Mouse (Mus musculus) megakaryocyte, adult 5-6 weeks (primary cell): ENCODE measurements around the gene Gimap1. TPM values are rescaled to one million over a fixed set of nuclear protein-coding genes. Genes with fewer than 3 reads are reported as not detected.

ENCODE experiments used
- total RNA-seq, 2 experiments: library from RNA; stranded (forward) in 1 of 2; stranded (reverse) in 1 of 2; fragments of 153-499, 151-499 nt in 1 of 2; fragments of 221-1000, 200-1000 nt in 1 of 2; gene quantifications; 2 replicates each; pipeline versions ENCODE4 v1.2.3 to v1.2.4; 2015 to 2017

Gene Gimap1
- total RNA-seq, 2 experiments from 2014 or later: 5.3 to 5.8 TPM

Other genes starting within 250 kb of the Gimap1 start
- gene Atp6v0e2, start 201.4 kb upstream of the Gimap1 start, total RNA-seq (2015): not detected in 2 replicates
- gene Atp6v0e2, start 201.4 kb upstream of the Gimap1 start, total RNA-seq (2017): 0.48 TPM in 1 of 2 replicates, not detected in the other
- gene Lrrc61, start 184.3 kb upstream of the Gimap1 start, total RNA-seq (2015): 13.4 and 14.3 TPM in 2 replicates
- 9.7 and 11.3 TPM in 2 replicates for gene Lrrc61, start 184.3 kb upstream of the Gimap1 start, total RNA-seq (2017)
- 0.74 TPM in 1 of 2 replicates, not detected in the other for gene Rarres2, start 166.3 kb upstream of the Gimap1 start, total RNA-seq (2015)
- 0.15 and 0.94 TPM in 2 replicates for gene Rarres2, start 166.3 kb upstream of the Gimap1 start, total RNA-seq (2017)
- gene Gm45021, start 149.4 kb upstream of the Gimap1 start, total RNA-seq (2015): not detected in 2 replicates
- not detected in 2 replicates for gene Gm45021, start 149.4 kb upstream of the Gimap1 start, total RNA-seq (2017)
- 1.8 and 2.7 TPM in 2 replicates for gene Repin1, start 145.2 kb upstream of the Gimap1 start, total RNA-seq (2015)
- gene Repin1, start 145.2 kb upstream of the Gimap1 start, total RNA-seq (2017): 4.0 and 4.3 TPM in 2 replicates
- not detected in 2 replicates for gene Gm44965, start 145.1 kb upstream of the Gimap1 start, total RNA-seq (2015)
- gene Gm44965, start 145.1 kb upstream of the Gimap1 start, total RNA-seq (2017): not detected in 2 replicates
- gene Zfp775, start 137.0 kb upstream of the Gimap1 start, total RNA-seq (2015): 0.45 and 0.82 TPM in 2 replicates
- gene Zfp775, start 137.0 kb upstream of the Gimap1 start, total RNA-seq (2017): 1.8 and 6.3 TPM in 2 replicates
- gene AI854703, start 112.3 kb upstream of the Gimap1 start, total RNA-seq (2015): not detected in 2 replicates
- gene AI854703, start 112.3 kb upstream of the Gimap1 start, total RNA-seq (2017): not detected in 2 replicates
- 2.8 and 2.9 TPM in 2 replicates for gene Gimap8, start 91.8 kb upstream of the Gimap1 start, total RNA-seq (2015)
- gene Gimap8, start 91.8 kb upstream of the Gimap1 start, total RNA-seq (2017): 4.9 and 8.0 TPM in 2 replicates
- gene Gimap9, start 62.9 kb upstream of the Gimap1 start, total RNA-seq (2015): 5.0 and 11.2 TPM in 2 replicates
- gene Gimap9, start 62.9 kb upstream of the Gimap1 start, total RNA-seq (2017): 8.9 and 10.4 TPM in 2 replicates
- gene Gimap4, start 54.5 kb upstream of the Gimap1 start, total RNA-seq (2015): 24.2 and 24.8 TPM in 2 replicates
- gene Gimap4, start 54.5 kb upstream of the Gimap1 start, total RNA-seq (2017): 46.0 and 76.0 TPM in 2 replicates
- gene Gimap6, start 30.8 kb upstream of the Gimap1 start, total RNA-seq (2015): 6.2 and 10.6 TPM in 2 replicates
- gene Gimap6, start 30.8 kb upstream of the Gimap1 start, total RNA-seq (2017): 15.7 and 23.1 TPM in 2 replicates
- 0.68 TPM in 1 of 2 replicates, not detected in the other for gene Gm28053, start 20.4 kb upstream of the Gimap1 start, total RNA-seq (2015)
- gene Gm28053, start 20.4 kb upstream of the Gimap1 start, total RNA-seq (2017): 7.3 and 16.2 TPM in 2 replicates
- 1.5 and 3.5 TPM in 2 replicates for gene Gimap7, start 20.4 kb upstream of the Gimap1 start, total RNA-seq (2015)
- 3.9 TPM in 2 replicates for gene Gimap7, start 20.4 kb upstream of the Gimap1 start, total RNA-seq (2017)
- gene Gimap5, start 7.1 kb downstream of the Gimap1 start, total RNA-seq (2015): 4.7 and 5.7 TPM in 2 replicates
- gene Gimap5, start 7.1 kb downstream of the Gimap1 start, total RNA-seq (2017): 4.5 and 11.2 TPM in 2 replicates
- 5.3 and 9.4 TPM in 2 replicates for gene Gimap3, start 31.8 kb downstream of the Gimap1 start, total RNA-seq (2015)
- gene Gimap3, start 31.8 kb downstream of the Gimap1 start, total RNA-seq (2017): 7.8 and 9.9 TPM in 2 replicates
- 33.4 and 35.5 TPM in 2 replicates for gene Tmem176a, start 101.9 kb downstream of the Gimap1 start, total RNA-seq (2015)
- 16.5 and 20.0 TPM in 2 replicates for gene Tmem176a, start 101.9 kb downstream of the Gimap1 start, total RNA-seq (2017)
- 74.3 and 79.2 TPM in 2 replicates for gene Tmem176b, start 102.4 kb downstream of the Gimap1 start, total RNA-seq (2015)
- gene Tmem176b, start 102.4 kb downstream of the Gimap1 start, total RNA-seq (2017): 81.4 and 85.0 TPM in 2 replicates
- gene Aoc1, start 133.8 kb downstream of the Gimap1 start, total RNA-seq (2015): not detected in 2 replicates
- gene Aoc1, start 133.8 kb downstream of the Gimap1 start, total RNA-seq (2017): not detected in 2 replicates
- gene 1600015I10Rik, start 190.8 kb downstream of the Gimap1 start, total RNA-seq (2015): not detected in 2 replicates
- not detected in 2 replicates for gene 1600015I10Rik, start 190.8 kb downstream of the Gimap1 start, total RNA-seq (2017)
- not detected in 2 replicates for gene Doxl2, start 235.9 kb downstream of the Gimap1 start, total RNA-seq (2015)
- gene Doxl2, start 235.9 kb downstream of the Gimap1 start, total RNA-seq (2017): not detected in 2 replicates
- not detected in 2 replicates for gene Svs1, start 247.8 kb downstream of the Gimap1 start, total RNA-seq (2015)
- gene Svs1, start 247.8 kb downstream of the Gimap1 start, total RNA-seq (2017): not detected in 2 replicates